Mouse (Mus musculus) kidney, adult 9 months (tissue): ENCODE results near the gene Itm2b.

Source experiments
- DNase-seq: peaks from one replicate; pipeline ENCODE4 v3.0.0; 2022

Gene Itm2b

GRCm38 (mm10) chr14:73384913-73385719, at the start of gene Itm2b:
Gene Itm2b (minus strand): TSS chr14:73385289.
- peak; percentile 90 for DNase-seq

GRCm38 (mm10) chr14:73433487-73433886, 48.4 kb upstream of the Itm2b start:
- DNase-seq: no peak

- DNase-seq: no peak
These were observed 45.5 kb upstream of the Itm2b start for GRCm38 (mm10) chr14:73430571-73430970.

- DNase-seq: no peak
These were observed 40.5 kb upstream of the Itm2b start for GRCm38 (mm10) chr14:73425571-73426041.

- DNase-seq: peak; percentile 45
These were observed 39.9 kb upstream of the Itm2b start for GRCm38 (mm10) chr14:73424961-73425360.

GRCm38 (mm10) chr14:73423542-73423941, 38.5 kb upstream of the Itm2b start:
- DNase-seq: no peak

- DNase-seq: no peak
These were observed 37.5 kb upstream of the Itm2b start for GRCm38 (mm10) chr14:73422621-73423020.

GRCm38 (mm10) chr14:73421580-73421979, 36.5 kb upstream of the Itm2b start:
- DNase-seq: no peak

- DNase-seq: no peak
These were observed 35.2 kb upstream of the Itm2b start for GRCm38 (mm10) chr14:73420138-73420745.

- no peak for DNase-seq
These were observed 31.4 kb upstream of the Itm2b start for GRCm38 (mm10) chr14:73416511-73416910.

- no peak for DNase-seq
These were observed 30.4 kb upstream of the Itm2b start for GRCm38 (mm10) chr14:73415376-73416035.

- no peak for DNase-seq
These were observed 26.6 kb upstream of the Itm2b start for GRCm38 (mm10) chr14:73411729-73412128.

GRCm38 (mm10) chr14:73410083-73410482, 25.0 kb upstream of the Itm2b start:
- no peak for DNase-seq

- no peak for DNase-seq
These were observed 23.2 kb upstream of the Itm2b start for GRCm38 (mm10) chr14:73408223-73408845.

- DNase-seq: no peak
These were observed 18.9 kb upstream of the Itm2b start for GRCm38 (mm10) chr14:73404016-73404415.

GRCm38 (mm10) chr14:73403351-73403750, 18.3 kb upstream of the Itm2b start:
- DNase-seq: no peak

- no peak for DNase-seq
These were observed 17.4 kb upstream of the Itm2b start for GRCm38 (mm10) chr14:73402296-73403035.

- DNase-seq: no peak
These were observed 16.3 kb upstream of the Itm2b start for GRCm38 (mm10) chr14:73401408-73401807.

GRCm38 (mm10) chr14:73399866-73400618, 15.0 kb upstream of the Itm2b start:
- no peak for DNase-seq

- DNase-seq: no peak
These were observed 13.4 kb upstream of the Itm2b start for GRCm38 (mm10) chr14:73398367-73398996.

GRCm38 (mm10) chr14:73395750-73396149, 10.7 kb upstream of the Itm2b start:
- no peak for DNase-seq
